Mouse (Mus musculus) macrophage (primary cell): Measurements from ENCODE around the gene Atp13a3. TPM values are rescaled to one million over a fixed set of nuclear protein-coding genes. Genes with fewer than 3 reads are reported as not detected.
"Not testable (repeated sequence)": the region's sequence is repeated elsewhere in the genome, so short reads cannot be mapped to it uniquely, and the experiment has no call there.

Experiments used
- H3K27ac ChIP-seq: fragments of 350-480 bp; formaldehyde crosslinking; 2 replicates; pipeline ENCODE4 v1.9.0; 2021
- H3K36me3 ChIP-seq: fragments of 350-480 bp; formaldehyde crosslinking; 2 replicates; pipeline ENCODE4 v1.9.0; 2021; ENCODE audit errors: inconsistent target
- H3K4me3 ChIP-seq: fragments of 350-480 bp; formaldehyde crosslinking; 2 replicates; pipeline ENCODE4 v1.9.0; 2021; ENCODE audit errors: inconsistent target
- H3K79me2 ChIP-seq: fragments of 350-480 bp; formaldehyde crosslinking; 2 replicates; pipeline ENCODE4 v1.9.0; 2021; ENCODE audit errors: inconsistent target
- WGBS: methylation state at CpG from one replicate; pipeline ENCODE4 v1.1.7; 2026; ENCODE audit warnings: inconsistent platforms; ENCODE audit not compliant: missing documents; 5-methylcytosine and 5-hydroxymethylcytosine counted together
- polyA plus RNA-seq: library from polyadenylated mRNA; stranded (reverse); fragments of 250-400 nt; gene quantifications from 3 replicates; pipeline ENCODE4 v1.2.4, GENCODE M21; 2018; ENCODE audit warnings: inconsistent platforms

The Atp13a3 gene
- polyA plus RNA-seq, 1 experiment from 2014 or later: 26.9 TPM

- WGBS: 65% methylated on average over 5 of the region's 5 CpGs
- Histone ChIP-seq H3K4me3 (no peak overlapping the region), H3K79me2 (peaks cover 24% of the 10 kb centered on the region), H3K27ac (peak overlapping the region; percentile 88), H3K36me3 (no peaks in the 10 kb centered on the region)
These were observed 15.0 kb downstream of the Atp13a3 start for GRCm38 (mm10) chr16:30390650-30391340.

GRCm38 (mm10) chr16:30389831-30390649, 15.7 kb downstream of the Atp13a3 start:
- 19% methylated on average over 8 of the region's 9 CpGs for WGBS
- peak overlapping the region; percentile 56; the same call in 1 of the 2 replicates for H3K4me3 ChIP-seq
- H3K36me3 ChIP-seq: no peaks in the 10 kb centered on the region
- H3K79me2 ChIP-seq: peaks cover 30% of the 10 kb centered on the region
- H3K27ac ChIP-seq: peak overlapping the region; percentile 88

- no peaks in the 10 kb centered on the region for H3K36me3 ChIP-seq
- H3K27ac ChIP-seq: peak overlapping the region; percentile 88
- WGBS: 4% methylated on average over 17 of the region's 17 CpGs
- H3K4me3 ChIP-seq: peak overlapping the region; percentile 56
- peaks cover 38% of the 10 kb centered on the region for H3K79me2 ChIP-seq
These were observed 16.5 kb downstream of the Atp13a3 start for GRCm38 (mm10) chr16:30389210-30389684.

GRCm38 (mm10) chr16:30388522-30389209, 17.1 kb downstream of the Atp13a3 start:
- peaks cover 44% of the 10 kb centered on the region for H3K79me2 ChIP-seq
- WGBS: under 1% methylated on average over 61 of the region's 76 CpGs
- no peaks in the 10 kb centered on the region for H3K36me3 ChIP-seq
- H3K4me3 ChIP-seq: peak overlapping the region; percentile 56
- peak overlapping the region; percentile 88 for H3K27ac ChIP-seq

- WGBS: under 1% methylated on average over 31 of the region's 49 CpGs
- peaks cover 4% of the 10 kb centered on the region; the same call in 1 of the 2 replicates for H3K36me3 ChIP-seq
- H3K27ac ChIP-seq: peak overlapping the region; percentile 25; the same call in 1 of the 2 replicates
- H3K4me3 ChIP-seq: peak overlapping the region; percentile 63
- H3K79me2 ChIP-seq: peaks cover 51% of the 10 kb centered on the region
These were observed 17.8 kb downstream of the Atp13a3 start for GRCm38 (mm10) chr16:30387871-30388460.

DNA sequence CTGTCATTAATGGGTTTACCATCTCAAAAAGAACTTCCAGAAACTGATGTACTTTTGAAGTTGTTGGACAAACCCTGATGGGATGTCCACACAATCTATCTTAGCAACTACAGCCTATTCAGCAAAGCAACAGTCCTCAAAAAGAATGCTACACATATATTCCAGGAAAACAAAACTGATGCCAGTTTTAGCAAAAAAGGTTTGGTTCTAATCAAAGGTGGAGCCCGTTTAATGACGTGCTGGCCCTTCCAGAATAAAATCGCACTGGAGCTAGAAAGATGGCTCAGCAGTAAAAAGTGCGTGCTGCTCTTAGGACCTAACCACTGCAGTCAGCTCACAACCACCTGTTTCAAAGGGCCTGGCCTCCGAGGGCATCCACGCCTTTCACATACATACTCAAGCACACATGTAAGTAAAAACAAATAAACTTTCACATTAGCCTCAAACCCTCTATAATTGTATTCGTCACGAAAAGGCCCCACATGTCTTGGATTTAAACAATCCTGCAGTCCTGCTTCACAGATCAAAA, 18.8 kb downstream of the Atp13a3 start:
- WGBS: 76% methylated on average over 8 of the region's 8 CpGs
- Histone ChIP-seq H3K4me3 (peak overlapping the region; percentile 63), H3K36me3 (peaks cover 7% of the 10 kb centered on the region; the same call in 1 of the 2 replicates), H3K79me2 (peaks cover 61% of the 10 kb centered on the region), H3K27ac (0 out of 2 replicates have a peak overlapping the region, but pooled peaks have one; percentile 25)

GRCm38 (mm10) chr16:30385531-30385930, 20.2 kb downstream of the Atp13a3 start:
- Histone ChIP-seq H3K36me3 (peaks cover 7% of the 10 kb centered on the region; the same call in 1 of the 2 replicates), H3K4me3 (no peak overlapping the region), H3K79me2 (peaks cover 75% of the 10 kb centered on the region), H3K27ac (no peak overlapping the region)
- WGBS: 0% methylated on average over 1 of the region's 1 CpGs

GRCm38 (mm10) chr16:30376237-30376636, 29.5 kb downstream of the Atp13a3 start:
- H3K36me3 ChIP-seq: no peaks in the 10 kb centered on the region
- no peak overlapping the region for H3K27ac ChIP-seq
- no peak overlapping the region for H3K4me3 ChIP-seq
- WGBS: 100% methylated on average over 3 of the region's 3 CpGs
- peaks cover 100% of the 10 kb centered on the region for H3K79me2 ChIP-seq

DNA sequence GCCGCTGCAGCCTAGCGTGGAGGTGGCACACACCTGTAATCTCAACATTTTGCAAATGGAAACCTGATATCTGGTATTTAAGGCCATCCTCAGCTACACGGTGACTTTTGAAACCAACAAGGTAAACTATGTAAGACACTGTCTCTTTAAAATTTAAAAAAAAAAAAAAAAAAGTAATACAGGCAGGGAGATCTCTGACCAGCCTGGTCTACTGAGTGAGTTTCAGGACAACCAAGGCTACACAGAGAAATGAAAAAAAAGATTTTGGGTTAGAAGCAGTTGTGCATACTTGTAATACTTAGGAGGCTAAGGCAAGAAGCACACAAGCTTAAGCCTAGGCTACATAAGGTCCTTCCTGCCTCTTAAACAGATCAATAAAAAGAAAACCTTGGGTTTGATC, 30.8 kb downstream of the Atp13a3 start:
- WGBS: 100% methylated on average over 3 of the region's 3 CpGs
- Histone ChIP-seq H3K36me3 (no peaks in the 10 kb centered on the region), H3K27ac (no peak overlapping the region), H3K79me2 (peaks cover 100% of the 10 kb centered on the region), H3K4me3 (no peak overlapping the region)

DNA sequence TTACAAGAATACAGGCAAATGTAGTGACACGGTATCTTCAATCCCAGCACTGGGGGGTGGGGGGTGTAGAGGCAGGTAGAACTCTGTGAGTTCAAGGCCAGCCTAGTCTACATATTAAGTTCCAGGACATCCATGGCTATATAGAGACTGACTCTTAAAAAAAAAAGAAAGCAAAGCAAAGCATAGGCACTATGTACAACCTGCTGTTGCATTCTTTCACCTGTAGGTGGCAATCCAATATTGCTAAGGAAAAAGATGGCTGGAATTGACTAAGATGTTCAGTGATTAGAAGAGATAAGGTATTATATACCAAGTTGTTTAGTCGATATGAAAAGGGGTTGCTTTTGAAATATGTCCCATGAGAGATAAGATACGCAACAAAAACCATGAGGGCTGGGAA, 31.5 kb downstream of the Atp13a3 start:
- H3K4me3 ChIP-seq: no peak overlapping the region
- H3K27ac ChIP-seq: no peak overlapping the region
- H3K79me2 ChIP-seq: peaks cover 100% of the 10 kb centered on the region
- H3K36me3 ChIP-seq: no peaks in the 10 kb centered on the region
- WGBS: 54% methylated on average over 3 of the region's 3 CpGs

DNA sequence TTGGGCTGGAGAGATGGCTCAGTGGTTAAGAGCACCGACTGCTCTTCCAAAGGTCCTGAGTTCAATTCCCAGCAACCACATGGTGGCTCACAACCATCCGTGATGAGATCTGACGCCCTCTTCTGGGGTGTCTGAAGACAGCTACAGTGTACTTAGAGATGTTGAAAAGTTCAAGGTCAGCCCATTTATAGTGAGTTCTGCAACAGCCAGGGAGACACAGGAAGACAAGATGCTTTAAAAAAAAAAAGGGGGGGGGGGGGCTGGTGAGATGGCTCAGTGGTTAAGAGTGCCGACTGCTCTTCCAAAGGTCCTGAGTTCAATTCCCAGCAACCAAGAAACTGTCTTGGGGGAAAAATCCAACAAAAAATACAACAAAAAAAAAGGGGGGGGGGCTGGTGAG, 32.5 kb downstream of the Atp13a3 start:
- H3K79me2 ChIP-seq: peaks cover 100% of the 10 kb centered on the region
- H3K36me3 ChIP-seq, H3K4me3 ChIP-seq, H3K27ac ChIP-seq: not testable (repeated sequence)
- WGBS: 95% methylated on average over 3 of the region's 4 CpGs

DNA sequence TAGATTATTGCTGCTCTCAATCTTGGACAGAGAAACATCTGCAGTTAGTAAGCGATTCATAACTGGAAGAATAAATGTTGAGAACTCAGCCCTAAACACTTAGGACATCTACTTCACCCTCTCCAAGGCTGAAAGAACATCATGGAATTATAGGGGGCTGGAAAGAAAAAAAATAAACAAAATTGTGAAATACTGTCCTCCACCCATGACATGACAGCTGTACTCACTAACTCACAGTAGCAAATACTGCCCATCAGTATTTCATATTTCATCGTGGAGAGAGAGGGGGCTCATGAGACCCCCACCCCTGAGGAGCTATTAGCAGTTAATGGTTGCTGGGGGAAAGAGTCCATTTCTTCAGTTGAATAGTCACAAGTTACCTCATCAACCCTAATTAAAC, 38.4 kb downstream of the Atp13a3 start:
- no peak overlapping the region for H3K27ac ChIP-seq
- no peaks in the 10 kb centered on the region for H3K36me3 ChIP-seq
- WGBS: 95% methylated on average over 2 of the region's 2 CpGs
- H3K79me2 ChIP-seq: peaks cover 85% of the 10 kb centered on the region
- no peak overlapping the region for H3K4me3 ChIP-seq

DNA sequence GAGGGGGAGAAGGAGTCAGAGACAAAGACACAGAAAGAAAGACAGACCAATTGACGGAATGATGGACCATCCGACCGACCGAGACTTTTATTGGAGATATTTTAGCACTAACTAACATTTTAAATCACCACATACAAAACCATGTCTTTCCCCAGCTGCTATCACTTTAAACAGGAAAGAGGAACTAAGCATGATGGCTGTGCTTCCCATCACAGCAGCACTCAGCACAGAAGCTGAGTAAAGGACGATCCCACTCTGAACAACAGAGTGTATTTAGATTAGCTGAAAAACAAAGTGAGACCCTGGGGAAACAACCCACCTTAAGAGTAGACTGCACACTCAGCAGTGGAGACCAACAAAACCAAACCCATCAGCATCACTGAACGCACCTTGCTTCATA, 41.2 kb downstream of the Atp13a3 start:
- Histone ChIP-seq H3K27ac (no peak overlapping the region), H3K4me3 (no peak overlapping the region), H3K79me2 (peaks cover 62% of the 10 kb centered on the region), H3K36me3 (no peaks in the 10 kb centered on the region)
- WGBS: 79% methylated on average over 6 of the region's 6 CpGs

DNA sequence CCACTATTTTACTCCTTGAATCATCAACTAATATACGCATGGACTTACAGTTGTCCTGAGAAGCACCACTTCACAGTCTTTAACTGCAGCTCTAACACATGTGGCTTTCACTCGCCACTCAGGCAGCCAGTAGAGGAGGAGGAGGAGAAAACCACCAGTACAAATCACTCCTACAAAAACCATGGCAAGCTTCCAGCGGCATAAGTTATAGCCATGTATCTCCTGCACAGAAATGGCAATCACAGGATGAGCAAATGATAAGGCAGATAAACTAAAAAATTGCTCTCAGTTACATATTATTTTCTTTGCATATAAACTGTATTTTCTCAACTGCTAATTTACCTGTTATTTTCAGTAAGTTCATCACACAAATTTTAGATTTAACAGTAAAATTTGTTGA, 43.2 kb downstream of the Atp13a3 start:
- WGBS: 96% methylated on average over 3 of the region's 3 CpGs
- Histone ChIP-seq H3K79me2 (peaks cover 41% of the 10 kb centered on the region), H3K4me3 (no peak overlapping the region), H3K36me3 (no peaks in the 10 kb centered on the region), H3K27ac (no peak overlapping the region)
